Mouse (Mus musculus): ENCODE results near the gene Lrrc15. TPM values are rescaled to one million over a fixed set of nuclear protein-coding genes. Genes with fewer than 3 reads are reported as not detected.

Gene Lrrc15
- polyA plus RNA-seq, 1 experiment from 2014 or later: 0.43 TPM

DNA sequence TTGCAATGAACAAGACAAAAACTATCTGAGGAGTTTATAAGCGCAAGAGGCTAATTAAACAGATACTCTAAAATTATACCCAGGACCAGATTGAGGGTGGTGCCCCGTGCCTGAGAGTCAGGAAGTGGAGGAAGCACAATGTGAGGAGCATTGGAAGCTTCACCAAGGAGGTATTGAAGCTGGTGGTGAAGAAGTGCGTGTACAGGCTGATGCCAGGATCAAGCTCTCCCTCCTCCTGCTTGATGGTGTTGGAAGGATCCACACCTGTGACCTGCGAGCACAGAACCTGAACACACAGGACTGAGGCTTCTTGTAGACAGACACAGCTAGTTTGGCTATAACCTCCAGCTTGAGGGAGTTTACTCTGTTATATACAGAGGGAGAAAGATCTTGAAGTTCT lies 23.0 kb upstream of the Lrrc15 start:
- peaks cover 11% of the 10 kb centered on the region; the same call in 1 of the 2 replicates for H3K4me1 ChIP-seq (ENCODE audit: control insufficient read depth, insufficient read depth, low read length)
- 89% methylated on average over 4 of the region's 4 CpGs for WGBS
- no peak overlapping the region for H3K9ac ChIP-seq (replicated peaks; ENCODE audit: low read length)
- no peaks in the 10 kb centered on the region for H3K36me3 ChIP-seq (ENCODE audit: control insufficient read depth, insufficient read depth, low read length)
- peaks cover 51% of the 10 kb centered on the region for H3K27me3 ChIP-seq (ENCODE audit: control insufficient read depth, insufficient read depth, low read length)
- no peak overlapping the region for H3K27ac ChIP-seq (replicated peaks; ENCODE audit: low read depth, low read length)
- ATAC-seq (ENCODE audit: low FRiP score, low TSS enrichment) (no peak), DNase-seq (no peak)
- no peak overlapping the region for H3K4me2 ChIP-seq (ENCODE audit: low read length)
- no peak overlapping the region for H3K4me3 ChIP-seq (replicated peaks; ENCODE audit: low read depth, low read length)
- no peaks in the 10 kb centered on the region for H3K9me3 ChIP-seq (ENCODE audit: control insufficient read depth, low read length)

DNA sequence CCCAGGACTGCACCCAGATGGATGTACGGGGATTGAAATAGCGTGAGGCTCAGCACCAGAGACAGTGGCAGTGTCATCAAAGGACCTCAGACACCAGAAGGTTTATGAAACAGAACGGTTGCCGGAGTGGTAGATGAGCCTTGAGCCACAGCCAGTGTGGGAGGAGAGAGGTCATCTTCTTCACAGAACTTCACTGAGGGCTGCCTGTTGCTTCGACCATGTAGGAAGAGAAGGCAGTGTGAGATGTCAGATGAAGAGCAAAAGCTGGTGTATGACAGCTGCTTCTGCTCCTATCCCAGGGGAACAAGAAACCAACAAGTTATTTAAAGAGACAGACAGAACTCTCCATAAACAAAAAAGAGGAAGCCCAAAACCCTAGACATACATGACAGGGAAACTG lies 21.2 kb upstream of the Lrrc15 start:
- no peak for ATAC-seq (ENCODE audit: low FRiP score, low TSS enrichment)
- WGBS: 80% methylated on average over 5 of the region's 5 CpGs
- H3K4me2 ChIP-seq (ENCODE audit: low read length): no peak overlapping the region
- no peak overlapping the region for H3K4me3 ChIP-seq (replicated peaks; ENCODE audit: low read depth, low read length)
- no peak for DNase-seq
- H3K27ac ChIP-seq (replicated peaks; ENCODE audit: low read depth, low read length): no peak overlapping the region
- H3K9ac ChIP-seq (replicated peaks; ENCODE audit: low read length): no peak overlapping the region
- H3K9me3 ChIP-seq (ENCODE audit: control insufficient read depth, low read length): no peaks in the 10 kb centered on the region
- peaks cover 5% of the 10 kb centered on the region; the same call in 1 of the 2 replicates for H3K4me1 ChIP-seq (ENCODE audit: control insufficient read depth, insufficient read depth, low read length)
- peaks cover 32% of the 10 kb centered on the region for H3K27me3 ChIP-seq (ENCODE audit: control insufficient read depth, insufficient read depth, low read length)
- no peaks in the 10 kb centered on the region for H3K36me3 ChIP-seq (ENCODE audit: control insufficient read depth, insufficient read depth, low read length)

DNA sequence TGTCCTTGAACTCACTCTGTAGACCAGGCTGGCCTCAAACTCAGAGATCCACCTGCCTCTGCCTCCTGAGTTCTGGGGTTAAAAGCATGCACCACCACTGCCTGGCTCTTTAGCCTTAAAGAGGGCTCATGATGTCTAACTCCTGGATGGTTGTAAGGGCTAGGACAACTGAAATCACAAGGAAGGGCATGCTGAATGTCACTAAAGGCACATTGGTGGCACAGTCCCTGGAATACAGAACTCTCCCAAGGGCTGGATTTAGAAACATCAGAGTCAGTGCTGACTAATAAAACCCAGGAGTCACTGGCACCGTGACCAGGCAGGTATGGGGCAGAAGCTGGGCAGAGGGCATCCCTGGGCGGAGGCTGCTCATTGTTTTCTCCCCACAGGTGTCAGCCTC lies 20.4 kb upstream of the Lrrc15 start:
- no peak overlapping the region for H3K4me2 ChIP-seq (ENCODE audit: low read length)
- H3K4me1 ChIP-seq (ENCODE audit: control insufficient read depth, insufficient read depth, low read length): 0 out of 2 replicates have a peak, but pooled peaks cover 2% of the 10 kb centered on the region
- 80% methylated on average over 2 of the region's 2 CpGs for WGBS

DNA sequence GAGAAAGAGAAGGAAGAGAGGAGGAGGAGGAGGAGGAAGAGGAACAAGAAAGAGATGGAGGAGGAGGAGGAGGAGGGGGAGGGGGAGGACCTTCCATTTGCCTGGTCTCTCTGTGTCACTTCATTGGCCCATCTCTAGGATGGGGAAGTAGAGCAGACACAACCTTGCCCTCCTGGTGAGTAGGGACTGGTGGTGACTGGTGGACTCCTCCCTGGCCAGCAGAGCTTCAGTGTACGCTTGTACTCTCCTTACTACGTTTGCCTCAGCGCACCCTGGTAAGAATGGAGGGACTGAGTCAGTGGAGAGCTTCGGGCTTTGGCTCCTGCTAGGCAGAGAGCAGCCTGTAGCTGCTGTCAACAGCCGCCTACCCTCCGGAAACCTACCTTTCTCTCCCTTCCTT lies 19.6 kb upstream of the Lrrc15 start:
- no peaks in the 10 kb centered on the region for H3K9me3 ChIP-seq (ENCODE audit: control insufficient read depth, low read length)
- WGBS: 89% methylated on average over 6 of the region's 6 CpGs
- DNase-seq: no peak

More for the DNA sequence above, 20.4 kb upstream of the Lrrc15 start:
- Histone ChIP-seq H3K4me3 (replicated peaks; ENCODE audit: low read depth, low read length) (no peak overlapping the region), H3K27me3 (ENCODE audit: control insufficient read depth, insufficient read depth, low read length) (peaks cover 24% of the 10 kb centered on the region), H3K9ac (replicated peaks; ENCODE audit: low read length) (no peak overlapping the region), H3K9me3 (ENCODE audit: control insufficient read depth, low read length) (no peaks in the 10 kb centered on the region), H3K36me3 (ENCODE audit: control insufficient read depth, insufficient read depth, low read length) (no peaks in the 10 kb centered on the region), H3K27ac (replicated peaks; ENCODE audit: low read depth, low read length) (no peak overlapping the region)
- ATAC-seq (ENCODE audit: low FRiP score, low TSS enrichment) (no peak), DNase-seq (no peak)

DNA sequence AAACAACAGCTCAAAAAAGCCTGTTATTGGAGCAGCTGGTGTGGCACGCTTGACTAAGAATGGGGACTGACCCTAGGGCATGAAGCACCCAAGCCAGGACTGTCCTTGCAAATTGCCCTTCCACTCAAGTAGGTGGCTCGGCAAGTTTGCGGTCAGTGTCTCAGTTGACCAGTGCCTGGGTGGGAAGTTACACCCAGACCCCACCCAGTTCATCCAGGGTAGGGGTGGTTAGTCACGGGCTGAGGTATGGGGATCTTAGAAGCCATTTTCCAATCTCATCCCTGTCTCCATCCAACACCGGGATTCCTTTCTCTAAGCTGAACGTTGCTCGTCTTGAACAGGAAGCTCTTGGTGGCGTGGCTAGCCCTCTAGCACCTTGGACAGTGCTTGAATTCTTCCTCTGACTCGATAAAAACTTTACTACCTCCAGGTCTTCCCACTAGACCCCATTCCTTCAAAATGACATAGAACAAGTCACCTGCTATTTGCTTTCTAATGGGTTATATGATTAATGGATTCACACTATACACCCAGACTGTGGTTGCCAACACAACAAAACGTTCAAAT lies 16.7 kb upstream of the Lrrc15 start:
- Histone ChIP-seq H3K4me3 (replicated peaks; ENCODE audit: low read depth, low read length) (no peak overlapping the region), H3K9ac (replicated peaks; ENCODE audit: low read length) (no peak overlapping the region), H3K9me3 (ENCODE audit: control insufficient read depth, low read length) (no peaks in the 10 kb centered on the region), H3K27ac (replicated peaks; ENCODE audit: low read depth, low read length) (no peak overlapping the region), H3K4me1 (ENCODE audit: control insufficient read depth, insufficient read depth, low read length) (no peaks in the 10 kb centered on the region), H3K27me3 (ENCODE audit: control insufficient read depth, insufficient read depth, low read length) (no peaks in the 10 kb centered on the region), H3K36me3 (ENCODE audit: control insufficient read depth, insufficient read depth, low read length) (no peaks in the 10 kb centered on the region), H3K4me2 (ENCODE audit: low read length) (no peak overlapping the region)
- no peak for DNase-seq
- WGBS: 76% methylated on average over 10 of the region's 10 CpGs
- ATAC-seq (ENCODE audit: low FRiP score, low TSS enrichment): no peak

More for the DNA sequence above, 19.6 kb upstream of the Lrrc15 start:
- no peaks in the 10 kb centered on the region for H3K4me1 ChIP-seq (ENCODE audit: control insufficient read depth, insufficient read depth, low read length)
- ATAC-seq (ENCODE audit: low FRiP score, low TSS enrichment): no peak
- peaks cover 16% of the 10 kb centered on the region for H3K27me3 ChIP-seq (ENCODE audit: control insufficient read depth, insufficient read depth, low read length)
- H3K9ac ChIP-seq (replicated peaks; ENCODE audit: low read length): no peak overlapping the region
- H3K27ac ChIP-seq (replicated peaks; ENCODE audit: low read depth, low read length): no peak overlapping the region
- no peak overlapping the region for H3K4me3 ChIP-seq (replicated peaks; ENCODE audit: low read depth, low read length)
- no peak overlapping the region for H3K4me2 ChIP-seq (ENCODE audit: low read length)
- no peaks in the 10 kb centered on the region for H3K36me3 ChIP-seq (ENCODE audit: control insufficient read depth, insufficient read depth, low read length)

DNA sequence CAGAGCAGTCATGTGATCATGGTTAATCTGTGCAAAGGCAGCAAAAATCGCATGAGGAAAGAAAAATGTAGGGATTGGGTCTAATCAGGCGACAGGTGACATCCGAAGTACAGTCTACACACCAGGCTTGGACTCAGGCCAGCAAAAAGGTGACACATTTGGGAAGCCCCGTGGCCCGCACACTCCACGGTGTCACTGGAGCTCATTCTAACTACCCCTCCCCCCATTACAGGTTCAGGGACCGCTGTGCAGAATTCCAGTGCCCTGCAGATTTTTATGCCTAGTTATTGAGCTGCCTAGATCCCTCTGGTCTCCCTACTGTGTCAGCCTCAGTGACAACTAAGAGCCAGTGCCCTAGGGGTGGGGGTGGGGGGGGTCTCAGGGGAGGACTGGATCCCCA lies 14.4 kb upstream of the Lrrc15 start:
- Histone ChIP-seq H3K27me3 (ENCODE audit: control insufficient read depth, insufficient read depth, low read length) (no peaks in the 10 kb centered on the region), H3K36me3 (ENCODE audit: control insufficient read depth, insufficient read depth, low read length) (no peaks in the 10 kb centered on the region), H3K9ac (replicated peaks; ENCODE audit: low read length) (no peak overlapping the region), H3K4me1 (ENCODE audit: control insufficient read depth, insufficient read depth, low read length) (no peaks in the 10 kb centered on the region), H3K9me3 (ENCODE audit: control insufficient read depth, low read length) (no peaks in the 10 kb centered on the region), H3K4me2 (ENCODE audit: low read length) (no peak overlapping the region), H3K27ac (replicated peaks; ENCODE audit: low read depth, low read length) (no peak overlapping the region), H3K4me3 (replicated peaks; ENCODE audit: low read depth, low read length) (no peak overlapping the region)
- 86% methylated on average over 7 of the region's 7 CpGs for WGBS
- DNase-seq (no peak), ATAC-seq (ENCODE audit: low FRiP score, low TSS enrichment) (no peak)

DNA sequence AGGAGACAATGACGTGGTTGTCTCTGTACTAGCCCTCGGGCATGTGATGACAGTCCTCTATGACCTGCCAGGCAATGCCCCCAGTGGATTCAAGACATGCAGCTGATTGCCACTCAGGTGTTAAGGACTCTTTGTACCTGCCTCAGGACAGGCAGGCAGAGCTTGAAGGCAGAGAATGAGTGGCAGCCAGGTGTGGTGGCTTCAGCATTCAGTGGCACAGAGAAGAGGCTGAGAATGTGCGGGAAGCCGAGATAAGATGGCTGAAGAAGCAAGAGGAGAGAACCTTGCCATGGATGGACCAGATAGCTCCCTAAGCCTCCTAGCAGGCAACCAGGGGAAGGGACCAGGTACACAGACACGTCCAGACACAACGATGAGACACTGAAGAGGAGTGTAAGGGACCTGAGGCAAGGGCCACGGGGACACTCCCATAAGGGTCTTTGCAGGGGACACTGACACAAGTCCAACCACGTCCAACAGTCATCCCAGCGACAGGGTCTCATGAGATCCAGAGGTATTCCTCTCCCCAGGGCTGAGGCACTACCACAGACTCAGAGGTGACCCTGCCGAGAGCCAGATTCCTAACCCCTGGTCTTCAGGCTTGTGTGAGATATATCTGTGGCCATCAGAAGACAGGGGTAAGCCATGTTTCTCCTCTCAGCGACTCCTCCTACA lies 13.7 kb upstream of the Lrrc15 start:
- 89% methylated on average over 11 of the region's 11 CpGs for WGBS
- no peak overlapping the region for H3K4me2 ChIP-seq (ENCODE audit: low read length)
- ATAC-seq (ENCODE audit: low FRiP score, low TSS enrichment): no peak

DNA sequence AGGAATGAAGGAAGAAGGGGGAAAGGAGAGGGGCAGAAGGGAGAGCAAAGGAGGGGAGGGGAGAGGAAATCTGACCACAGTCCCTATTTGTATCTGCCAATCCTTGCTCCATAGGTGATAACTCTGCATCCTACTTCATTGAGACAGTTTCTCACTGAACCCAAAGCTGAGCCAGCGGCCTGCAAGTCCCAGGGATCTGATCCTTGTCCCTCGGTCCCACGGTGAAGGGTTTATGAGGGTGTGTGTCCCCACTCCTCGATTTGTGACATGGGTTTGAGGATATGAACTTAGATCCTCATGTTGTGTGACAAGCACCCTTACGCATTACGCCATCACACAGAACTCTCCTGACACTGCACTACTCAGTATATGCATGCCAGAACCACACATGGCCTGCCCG lies 12.1 kb upstream of the Lrrc15 start:
- Histone ChIP-seq H3K4me2 (ENCODE audit: low read length) (no peak overlapping the region), H3K9me3 (ENCODE audit: control insufficient read depth, low read length) (no peaks in the 10 kb centered on the region), H3K27ac (replicated peaks; ENCODE audit: low read depth, low read length) (no peak overlapping the region), H3K36me3 (ENCODE audit: control insufficient read depth, insufficient read depth, low read length) (no peaks in the 10 kb centered on the region), H3K4me3 (replicated peaks; ENCODE audit: low read depth, low read length) (no peak overlapping the region), H3K27me3 (ENCODE audit: control insufficient read depth, insufficient read depth, low read length) (no peaks in the 10 kb centered on the region), H3K4me1 (ENCODE audit: control insufficient read depth, insufficient read depth, low read length) (no peaks in the 10 kb centered on the region), H3K9ac (replicated peaks; ENCODE audit: low read length) (no peak overlapping the region)
- ATAC-seq (ENCODE audit: low FRiP score, low TSS enrichment) (no peak), DNase-seq (no peak)
- WGBS: 93% methylated on average over 7 of the region's 7 CpGs

More for the DNA sequence above, 13.7 kb upstream of the Lrrc15 start:
- H3K9ac ChIP-seq (replicated peaks; ENCODE audit: low read length): no peak overlapping the region
- DNase-seq: no peak
- no peaks in the 10 kb centered on the region for H3K9me3 ChIP-seq (ENCODE audit: control insufficient read depth, low read length)
- H3K4me3 ChIP-seq (replicated peaks; ENCODE audit: low read depth, low read length): no peak overlapping the region
- H3K4me1 ChIP-seq (ENCODE audit: control insufficient read depth, insufficient read depth, low read length): no peaks in the 10 kb centered on the region
- no peaks in the 10 kb centered on the region for H3K27me3 ChIP-seq (ENCODE audit: control insufficient read depth, insufficient read depth, low read length)
- no peak overlapping the region for H3K27ac ChIP-seq (replicated peaks; ENCODE audit: low read depth, low read length)
- H3K36me3 ChIP-seq (ENCODE audit: control insufficient read depth, insufficient read depth, low read length): no peaks in the 10 kb centered on the region

DNA sequence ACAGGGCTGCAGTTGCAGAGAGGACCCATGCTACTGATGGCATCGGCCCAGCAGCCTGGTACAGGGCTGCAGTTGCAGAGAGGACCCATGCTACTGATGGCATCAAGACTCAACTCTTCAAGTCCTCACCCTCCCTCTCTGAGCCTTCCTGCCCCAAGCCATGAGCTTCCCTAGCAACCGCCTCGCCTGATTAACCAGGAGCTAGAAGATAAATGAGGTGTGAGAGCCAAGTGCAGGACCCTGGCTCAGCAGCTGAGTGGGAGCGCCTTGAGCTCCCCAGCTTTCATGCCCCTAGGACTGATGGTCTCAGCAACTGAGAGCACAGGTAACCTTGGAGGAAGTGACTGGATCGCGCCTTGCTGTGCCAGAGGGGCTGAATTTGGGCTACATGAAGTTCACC lies 7.4 kb upstream of the Lrrc15 start:
- no peak for DNase-seq
- Histone ChIP-seq H3K4me2 (ENCODE audit: low read length) (no peak overlapping the region), H3K4me3 (replicated peaks; ENCODE audit: low read depth, low read length) (no peak overlapping the region), H3K9me3 (ENCODE audit: control insufficient read depth, low read length) (no peaks in the 10 kb centered on the region), H3K4me1 (ENCODE audit: control insufficient read depth, insufficient read depth, low read length) (no peaks in the 10 kb centered on the region), H3K9ac (replicated peaks; ENCODE audit: low read length) (no peak overlapping the region), H3K27me3 (ENCODE audit: control insufficient read depth, insufficient read depth, low read length) (no peaks in the 10 kb centered on the region), H3K27ac (replicated peaks; ENCODE audit: low read depth, low read length) (no peak overlapping the region), H3K36me3 (ENCODE audit: control insufficient read depth, insufficient read depth, low read length) (no peaks in the 10 kb centered on the region)
- 76% methylated on average over 6 of the region's 6 CpGs for WGBS
- no peak for ATAC-seq (ENCODE audit: low FRiP score, low TSS enrichment)
